Mouse (Mus musculus): Measurements from ENCODE around the gene Hunk. TPM values are rescaled to one million over a fixed set of nuclear protein-coding genes. Genes with fewer than 3 reads are reported as not detected.

The Hunk gene
- total and polyA plus RNA-seq, 3 experiments, result 0.01 TPM; not detected in 2

GRCm38 (mm10) chr16:90394761-90395160 is 8.9 kb downstream of the Hunk start:
- Histone ChIP-seq H3K79me2 (ENCODE audit: control insufficient read depth, insufficient read depth, low read length, poor library complexity) (no peaks in the 10 kb centered on the region), H3K36me3 (ENCODE audit: control insufficient read depth in 1 of 2, insufficient read depth in 2 of 2, low read length in 2 of 2) (no peaks in the 10 kb centered on the region), H3K9ac (ENCODE audit: control insufficient read depth, low read depth, low read length, poor library complexity, severe bottlenecking) (no peak overlapping the region), H3K4me3 (ENCODE audit: control insufficient read depth in 1 of 2, insufficient read depth in 1 of 2, low read depth in 2 of 2, low read length in 2 of 2) (no peak overlapping the region), H3K4me1 (ENCODE audit: control insufficient read depth in 1 of 2, insufficient read depth in 2 of 2, low read length in 2 of 2) (no peaks in the 10 kb centered on the region), H3K9me3 (replicated peaks; ENCODE audit: insufficient read depth, low read length) (no peaks in the 10 kb centered on the region), H3K27me3 (ENCODE audit: control insufficient read depth in 1 of 2, insufficient read depth in 2 of 2, low read length in 2 of 2) (no peaks in the 10 kb centered on the region), H3K27ac (ENCODE audit: control insufficient read depth, low read depth, low read length) (no peak overlapping the region)
- DNase-seq (ENCODE audit: low read depth, low spot score), result no peak
- TF ChIP-seq JUND (IDR thresholded peaks at IDR 0.05; ENCODE audit: low read depth, low read length) (no peak), CTCF (IDR thresholded peaks at IDR 0.05 in 2 of 3, conservative IDR thresholded peaks at IDR 0.05 in 1 of 3; ENCODE audit: control insufficient read depth in 1 of 3, insufficient read depth in 1 of 3, low read depth in 2 of 3, low read length in 3 of 3, poor library complexity in 1 of 3, severe bottlenecking in 1 of 3) (no peak), TCF12 (IDR thresholded peaks at IDR 0.05; ENCODE audit: low read depth, low read length) (no peak), KAT2A (conservative IDR thresholded peaks at IDR 0.05; ENCODE audit: low read depth, low read length) (no peak), CHD2 (IDR thresholded peaks at IDR 0.05; ENCODE audit: low read length) (no peak), RCOR1 (IDR thresholded peaks at IDR 0.05; ENCODE audit: low read depth, low read length) (no peak), MYB (IDR thresholded peaks at IDR 0.05; ENCODE audit: low read depth, low read length) (no peak), HCFC1 (IDR thresholded peaks at IDR 0.05; ENCODE audit: low read depth, low read length) (no peak), ZNF384 (IDR thresholded peaks at IDR 0.05; ENCODE audit: low read depth, low read length) (no peak), MEF2A (IDR thresholded peaks at IDR 0.05; ENCODE audit: extremely low read depth, insufficient replicate concordance, low read depth, low read length, poor library complexity, severe bottlenecking) (no peak), GATA1 (IDR thresholded peaks at IDR 0.05; ENCODE audit: low read depth, low read length) (no peak), SIN3A (IDR thresholded peaks at IDR 0.05; ENCODE audit: low read length) (no peak), POLR2AphosphoS2 (IDR thresholded peaks at IDR 0.05; ENCODE audit: low read length) (no peak)

DNA sequence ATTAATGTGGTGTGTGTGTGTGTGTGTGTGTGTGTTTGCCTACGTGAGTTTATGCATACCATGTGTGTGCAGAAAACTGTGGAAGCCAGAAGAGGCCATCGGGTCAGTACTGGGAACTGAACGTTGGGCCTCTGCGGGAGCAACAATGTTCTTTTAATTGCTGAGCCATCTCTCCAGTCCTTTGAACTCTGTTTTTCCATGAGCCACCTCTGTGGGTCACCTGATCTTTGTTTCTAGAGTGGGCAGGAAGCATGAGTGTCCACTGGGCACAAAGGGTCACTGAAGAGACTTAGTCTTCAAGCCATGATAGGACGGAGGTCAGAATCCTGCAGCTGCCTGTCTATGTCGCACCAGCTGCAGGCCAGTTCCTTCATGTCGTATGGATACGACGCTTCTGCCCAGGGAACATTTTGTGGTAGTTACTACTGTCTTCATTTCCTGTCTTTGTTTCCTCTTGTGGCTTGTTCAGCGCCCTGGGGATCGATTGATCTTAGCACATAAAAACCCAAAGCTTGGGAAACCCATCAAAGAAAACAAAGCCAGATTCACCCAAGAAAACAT is 10.3 kb downstream of the Hunk start:
- no peaks in the 10 kb centered on the region for H3K79me2 ChIP-seq (ENCODE audit: control insufficient read depth, insufficient read depth, low read length, poor library complexity)

DNA sequence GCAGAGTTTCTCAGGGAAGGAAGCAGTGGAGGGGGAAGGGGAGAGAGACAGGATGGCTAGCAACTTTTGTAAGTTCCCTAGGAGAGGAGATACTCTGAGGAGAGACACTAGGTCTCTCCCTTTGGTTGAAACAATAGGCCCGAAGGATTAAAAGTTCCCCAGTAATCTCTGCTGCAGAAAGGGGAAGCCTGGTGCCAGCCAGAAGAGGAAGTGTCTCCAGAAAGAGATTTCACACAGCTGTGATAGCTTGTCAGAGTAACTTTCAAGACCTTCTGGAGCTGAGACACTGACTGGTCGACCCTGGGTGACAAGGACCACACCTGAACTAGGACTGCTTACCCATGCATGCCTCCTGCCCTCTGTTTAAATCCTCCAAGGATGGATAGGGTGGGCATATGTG is 11.1 kb downstream of the Hunk start:
- H3K27ac ChIP-seq (ENCODE audit: control insufficient read depth, low read depth, low read length), result no peak overlapping the region
- no peaks in the 10 kb centered on the region for H3K4me1 ChIP-seq (ENCODE audit: control insufficient read depth in 1 of 2, insufficient read depth in 2 of 2, low read length in 2 of 2)
- no peaks in the 10 kb centered on the region for H3K79me2 ChIP-seq (ENCODE audit: control insufficient read depth, insufficient read depth, low read length, poor library complexity)
- no peak overlapping the region for H3K9ac ChIP-seq (ENCODE audit: control insufficient read depth, low read depth, low read length, poor library complexity, severe bottlenecking)
- H3K4me3 ChIP-seq (ENCODE audit: control insufficient read depth in 1 of 2, insufficient read depth in 1 of 2, low read depth in 2 of 2, low read length in 2 of 2), result no peak overlapping the region
- no peak for DNase-seq (ENCODE audit: low read depth, low spot score)
- no peaks in the 10 kb centered on the region for H3K36me3 ChIP-seq (ENCODE audit: control insufficient read depth in 1 of 2, insufficient read depth in 2 of 2, low read length in 2 of 2)
- no peaks in the 10 kb centered on the region for H3K9me3 ChIP-seq (replicated peaks; ENCODE audit: insufficient read depth, low read length)
- no peaks in the 10 kb centered on the region for H3K27me3 ChIP-seq (ENCODE audit: control insufficient read depth in 1 of 2, insufficient read depth in 2 of 2, low read length in 2 of 2)
- no peak for TF ChIP-seq MAX (IDR thresholded peaks at IDR 0.05; ENCODE audit: low read length)
- no peak for TF ChIP-seq UBTF (IDR thresholded peaks at IDR 0.05; ENCODE audit: borderline replicate concordance, insufficient read depth, low read depth, low read length)
- TF ChIP-seq TCF12 (IDR thresholded peaks at IDR 0.05; ENCODE audit: low read depth, low read length), result no peak
- TF ChIP-seq USF2 (IDR thresholded peaks at IDR 0.05; ENCODE audit: borderline replicate concordance in 1 of 2, insufficient read depth in 1 of 2, low read depth in 1 of 2, low read length in 2 of 2), result no peak
- no peak for TF ChIP-seq ZNF384 (IDR thresholded peaks at IDR 0.05; ENCODE audit: low read depth, low read length)
- no peak for TF ChIP-seq KAT2A (conservative IDR thresholded peaks at IDR 0.05; ENCODE audit: low read depth, low read length)
- no peak for TF ChIP-seq CTCF (IDR thresholded peaks at IDR 0.05 in 2 of 3, conservative IDR thresholded peaks at IDR 0.05 in 1 of 3; ENCODE audit: control insufficient read depth in 1 of 3, insufficient read depth in 1 of 3, low read depth in 2 of 3, low read length in 3 of 3, poor library complexity in 1 of 3, severe bottlenecking in 1 of 3)
- TF ChIP-seq GABPA (IDR thresholded peaks at IDR 0.05; ENCODE audit: low read depth, low read length), result no peak
- TF ChIP-seq HCFC1 (IDR thresholded peaks at IDR 0.05; ENCODE audit: low read depth, low read length), result no peak
- no peak for TF ChIP-seq ZC3H11A (IDR thresholded peaks at IDR 0.05; ENCODE audit: low read depth, low read length)
- no peak for TF ChIP-seq CHD1 (IDR thresholded peaks at IDR 0.05; ENCODE audit: low read depth, low read length)
- TF ChIP-seq ELF1 (IDR thresholded peaks at IDR 0.05; ENCODE audit: low read depth, low read length), result no peak
- TF ChIP-seq USF1 (IDR thresholded peaks at IDR 0.05; ENCODE audit: low read depth, low read length), result no peak
- TF ChIP-seq TBP (IDR thresholded peaks at IDR 0.05; ENCODE audit: low read depth, low read length), result no peak
- TF ChIP-seq POLR2AphosphoS2 (IDR thresholded peaks at IDR 0.05; ENCODE audit: low read length), result no peak
- TF ChIP-seq POLR2A (IDR thresholded peaks at IDR 0.05; ENCODE audit: control insufficient read depth in 1 of 2, insufficient read depth in 1 of 2, low read depth in 1 of 2, low read length in 2 of 2, poor library complexity in 1 of 2), result no peak

More for the DNA sequence above, 10.3 kb downstream of the Hunk start:
- H3K9me3 ChIP-seq (replicated peaks; ENCODE audit: insufficient read depth, low read length), result no peaks in the 10 kb centered on the region
- no peak overlapping the region for H3K4me3 ChIP-seq (ENCODE audit: control insufficient read depth in 1 of 2, insufficient read depth in 1 of 2, low read depth in 2 of 2, low read length in 2 of 2)
- H3K36me3 ChIP-seq (ENCODE audit: control insufficient read depth in 1 of 2, insufficient read depth in 2 of 2, low read length in 2 of 2), result no peaks in the 10 kb centered on the region
- H3K27me3 ChIP-seq (ENCODE audit: control insufficient read depth in 1 of 2, insufficient read depth in 2 of 2, low read length in 2 of 2), result no peaks in the 10 kb centered on the region
- no peaks in the 10 kb centered on the region for H3K4me1 ChIP-seq (ENCODE audit: control insufficient read depth in 1 of 2, insufficient read depth in 2 of 2, low read length in 2 of 2)
- no peak overlapping the region for H3K27ac ChIP-seq (ENCODE audit: control insufficient read depth, low read depth, low read length)
- no peak for DNase-seq (ENCODE audit: low read depth, low spot score)
- TF ChIP-seq USF2 (IDR thresholded peaks at IDR 0.05; ENCODE audit: borderline replicate concordance in 1 of 2, insufficient read depth in 1 of 2, low read depth in 1 of 2, low read length in 2 of 2) (no peak), MYB (IDR thresholded peaks at IDR 0.05; ENCODE audit: low read depth, low read length) (no peak), ELF1 (IDR thresholded peaks at IDR 0.05; ENCODE audit: low read depth, low read length) (no peak), RAD21 (IDR thresholded peaks at IDR 0.05; ENCODE audit: low read depth, low read length) (no peak), EP300 (IDR thresholded peaks at IDR 0.05; ENCODE audit: low read depth in 1 of 2, low read length in 2 of 2) (no peak)
- H3K9ac ChIP-seq (ENCODE audit: control insufficient read depth, low read depth, low read length, poor library complexity, severe bottlenecking), result no peak overlapping the region

Measured in MEL (cell line).